Mouse (Mus musculus) right cerebral cortex, postnatal 14 days (tissue): ENCODE results near the gene Ret.

Experiments used
- DNase-seq: peaks from one replicate; pipeline ENCODE4 v3.0.0; 2022

Ret gene

GRCm38 (mm10) chr6:118197440-118197975 is at the start of gene Ret:
TSS of gene Ret (minus strand) at chr6:118197718.
- DNase-seq = no peak

GRCm38 (mm10) chr6:118247161-118247560 is 49.6 kb upstream of the Ret start:
- no peak for DNase-seq

DNA sequence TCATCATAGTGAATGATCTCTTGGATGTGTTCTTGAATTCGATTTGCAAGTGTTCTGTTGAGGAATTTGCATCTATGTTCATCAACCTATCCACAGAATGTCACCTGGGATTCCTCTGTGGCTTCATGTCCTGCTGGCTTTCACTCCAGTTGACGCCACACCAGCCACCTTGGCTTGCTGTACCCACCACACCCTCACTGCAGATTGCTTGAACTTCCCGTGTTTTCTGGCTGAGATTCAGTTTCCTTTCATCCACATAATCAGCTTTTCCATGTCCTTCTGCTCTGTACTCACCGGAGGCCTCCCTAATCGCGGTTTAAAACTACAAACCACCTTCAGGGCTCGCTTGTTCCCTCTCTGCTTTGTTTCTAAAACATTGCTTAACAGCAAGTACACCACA is 46.6 kb upstream of the Ret start:
- no peak for DNase-seq

DNA sequence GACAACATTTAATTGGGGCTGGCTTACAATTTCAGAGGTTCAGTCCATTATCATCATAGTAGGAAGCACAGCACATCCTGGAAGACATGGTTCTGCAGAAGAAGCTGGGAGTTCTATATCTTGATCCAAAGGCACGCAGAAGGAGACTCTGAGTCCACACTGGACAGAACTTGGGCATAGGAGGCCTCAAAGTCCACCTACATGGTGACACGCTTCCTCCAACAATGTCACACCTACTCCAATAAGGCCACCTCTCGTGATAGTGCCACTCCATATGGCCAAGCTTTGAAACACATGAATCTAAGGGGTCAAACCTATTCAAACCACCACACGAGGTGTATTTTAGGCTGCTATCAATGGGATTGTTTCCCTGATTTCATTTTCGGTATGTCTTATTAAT is 45.4 kb upstream of the Ret start:
- no peak for DNase-seq

- no peak for DNase-seq
Observed at GRCm38 (mm10) chr6:118226072-118226471, 28.6 kb upstream of the Ret start.

- DNase-seq = no peak
Observed at GRCm38 (mm10) chr6:118222471-118222870, 25.0 kb upstream of the Ret start.

DNA sequence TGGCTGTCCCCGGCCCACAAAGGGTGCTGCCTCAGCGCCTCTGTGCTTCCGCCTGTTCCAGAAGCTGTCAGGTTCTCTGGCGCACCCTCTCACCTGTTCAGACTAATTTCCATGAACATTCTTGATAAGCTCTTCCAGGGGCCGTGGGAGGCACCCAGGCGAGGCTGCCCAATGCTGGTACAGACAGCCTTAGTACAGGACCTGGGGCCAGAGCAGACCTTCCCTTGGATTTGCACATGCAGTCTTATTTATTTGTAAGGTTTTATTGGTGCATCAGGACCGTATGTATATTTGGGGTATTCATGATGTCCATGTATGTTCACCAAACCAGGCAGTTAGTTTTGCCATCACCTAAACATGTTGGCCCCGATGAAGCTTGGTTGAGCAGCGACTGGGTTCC is 18.2 kb upstream of the Ret start:
- DNase-seq = no peak

DNA sequence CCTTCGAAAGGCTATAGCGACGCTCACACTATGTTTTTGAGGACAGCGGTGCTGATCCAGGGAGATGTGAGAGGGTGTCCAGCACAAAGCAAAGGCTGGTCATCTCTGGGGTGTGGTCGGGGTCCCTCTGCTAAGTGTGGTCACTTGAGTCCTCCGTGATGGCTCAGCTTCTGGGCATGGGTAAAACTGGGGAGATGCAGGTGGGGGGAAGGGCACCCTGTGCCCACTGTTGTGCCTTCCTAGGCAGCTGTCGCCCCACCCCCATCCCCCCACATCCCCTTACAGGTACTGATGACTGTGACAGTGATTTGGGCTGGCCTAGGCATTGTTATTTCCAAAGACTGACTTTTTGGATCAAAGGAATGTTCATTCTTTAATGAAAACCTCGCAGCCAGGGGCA is 10.8 kb upstream of the Ret start:
- DNase-seq = no peak

DNA sequence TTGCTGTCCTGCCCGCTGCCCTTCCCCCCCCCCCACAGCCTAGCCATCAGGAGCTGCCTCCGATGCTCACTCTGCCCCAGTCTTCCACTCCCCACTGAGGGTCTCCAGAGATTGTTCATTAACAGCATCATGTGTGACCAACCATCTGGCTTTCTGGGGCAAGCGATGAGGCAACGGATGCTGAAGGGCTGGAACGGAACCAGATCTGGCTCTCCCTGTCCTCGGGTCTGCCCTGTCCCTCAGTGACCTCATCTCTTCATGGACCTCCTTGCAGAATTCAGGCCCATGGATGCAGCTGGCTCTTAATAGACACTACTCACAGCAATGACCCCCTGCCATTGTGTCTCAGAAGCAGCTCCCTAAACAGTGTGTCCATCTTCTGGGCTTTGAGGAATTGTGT is 8.9 kb upstream of the Ret start:
- no peak for DNase-seq

GRCm38 (mm10) chr6:118205176-118205890 is 7.8 kb upstream of the Ret start:
- no peak for DNase-seq

DNA sequence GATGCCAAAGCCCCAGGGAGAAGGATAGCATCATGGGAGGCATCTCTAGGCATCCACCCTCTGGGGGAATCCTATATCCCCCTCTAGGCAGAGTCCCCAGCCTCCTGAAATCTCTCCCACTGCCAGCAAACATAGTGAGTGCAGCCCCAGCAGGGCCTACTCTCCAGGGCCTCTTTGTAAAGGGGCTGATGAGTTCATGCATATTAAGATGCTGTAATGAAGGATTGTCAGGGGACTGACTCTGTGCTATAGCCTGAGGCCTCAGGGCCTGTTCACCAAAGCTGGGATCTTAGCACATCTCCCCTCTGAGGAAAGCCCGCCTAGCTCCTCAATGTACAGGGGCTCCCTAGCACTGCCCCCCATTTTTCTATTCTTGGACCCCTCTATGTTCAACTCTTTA is 6.6 kb upstream of the Ret start:
- no peak for DNase-seq

- peak; percentile 22 for DNase-seq
Observed at GRCm38 (mm10) chr6:118196751-118197439, 623 bp downstream of the Ret start.

DNA sequence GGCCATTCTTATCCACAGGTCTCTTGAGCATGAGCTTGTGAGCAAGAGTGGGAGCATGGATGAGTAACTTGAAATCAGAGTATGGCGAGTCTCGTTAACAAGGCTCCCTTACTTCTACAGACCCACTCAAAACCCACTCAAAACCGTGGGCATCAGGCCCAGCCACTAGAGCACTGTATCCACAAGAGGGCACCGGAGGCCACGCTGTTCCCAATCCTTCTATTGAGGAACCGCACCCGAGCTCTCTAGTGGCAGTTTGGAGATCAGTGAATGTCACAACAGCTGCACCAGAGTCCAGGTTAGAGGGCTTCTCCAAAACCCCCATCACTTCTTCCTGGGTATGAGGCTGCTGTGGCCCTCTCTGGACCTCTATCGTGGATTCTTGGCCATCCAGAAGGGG is 2.4 kb downstream of the Ret start:
- peak; percentile 64 for DNase-seq

DNA sequence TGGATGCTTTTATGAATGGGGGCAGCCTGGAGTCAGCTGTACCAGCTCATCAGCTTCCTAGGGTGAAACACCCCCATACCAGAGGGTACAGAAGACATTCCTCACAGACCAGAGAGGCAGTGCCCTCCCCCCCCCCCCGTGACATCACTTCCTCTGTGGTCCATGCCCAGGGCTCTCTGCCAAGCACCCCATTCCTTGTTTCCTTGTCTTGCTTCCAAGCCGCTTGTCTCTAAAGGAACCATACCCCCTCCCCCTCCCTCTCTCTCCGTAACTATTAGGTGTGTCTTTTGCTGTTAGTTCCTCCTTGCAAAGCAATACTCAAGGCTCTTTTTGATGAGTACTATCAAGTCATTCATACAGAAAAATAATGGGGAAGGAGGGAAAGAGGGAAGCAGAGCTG is 4.6 kb downstream of the Ret start:
- no peak for DNase-seq

- DNase-seq = no peak
Observed at GRCm38 (mm10) chr6:118192199-118192598, 5.3 kb downstream of the Ret start.

DNA sequence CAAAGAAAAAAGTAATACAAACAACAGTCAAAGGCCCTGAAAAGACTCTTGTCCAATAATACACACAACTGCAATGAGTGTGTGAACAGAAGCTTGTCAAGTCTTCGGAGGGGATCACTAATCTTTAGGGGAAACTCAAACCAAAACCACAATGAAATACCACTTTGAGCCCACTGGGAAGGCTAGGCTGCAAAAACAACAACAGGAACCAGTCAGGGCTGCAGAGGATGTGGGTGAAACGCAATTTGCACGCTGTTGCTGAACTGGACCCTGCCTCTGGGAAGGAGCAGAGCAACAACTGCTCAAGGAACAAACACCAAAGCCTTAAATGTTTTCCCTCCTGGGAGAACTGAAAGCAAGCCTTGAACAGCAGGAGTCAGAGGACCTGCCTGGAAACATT is 7.8 kb downstream of the Ret start:
- no peak for DNase-seq

DNA sequence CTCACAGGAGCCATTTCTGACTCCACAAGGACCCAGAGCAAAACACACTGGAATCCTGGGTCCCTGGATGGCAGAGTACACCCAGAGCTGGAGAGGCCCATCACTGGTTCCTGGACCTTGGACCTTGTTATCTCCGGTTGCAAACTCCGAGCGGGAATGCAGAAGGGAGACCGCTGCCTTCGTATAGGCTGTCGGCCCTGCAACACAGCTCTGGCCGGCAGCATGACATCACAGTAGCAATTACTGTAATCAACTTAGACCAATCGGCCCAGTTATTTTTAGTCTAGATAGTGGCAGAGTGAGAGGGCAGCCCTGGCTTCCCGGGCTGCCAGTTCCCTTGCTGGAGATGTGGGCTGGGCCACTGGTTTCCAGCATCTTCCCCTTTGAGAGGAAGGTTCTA is 8.9 kb downstream of the Ret start:
- DNase-seq = no peak

DNA sequence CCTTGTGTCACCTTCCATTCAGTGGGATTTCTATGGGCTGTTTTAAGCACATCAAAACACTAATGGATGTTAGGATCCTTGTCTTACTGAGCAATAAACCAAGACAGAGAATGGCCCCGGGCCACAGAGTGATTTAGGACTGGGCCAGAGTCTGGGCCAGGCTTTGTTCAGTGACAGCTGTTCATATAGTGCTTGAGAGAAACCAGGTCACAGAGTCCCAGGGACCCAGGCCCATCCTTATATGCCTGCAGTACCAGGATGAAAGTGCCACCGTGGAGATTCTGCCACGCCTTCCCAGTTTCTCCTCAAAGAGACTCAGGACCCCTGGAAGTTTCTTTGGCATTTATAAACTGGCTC is 10.3 kb downstream of the Ret start:
- DNase-seq = no peak

DNA sequence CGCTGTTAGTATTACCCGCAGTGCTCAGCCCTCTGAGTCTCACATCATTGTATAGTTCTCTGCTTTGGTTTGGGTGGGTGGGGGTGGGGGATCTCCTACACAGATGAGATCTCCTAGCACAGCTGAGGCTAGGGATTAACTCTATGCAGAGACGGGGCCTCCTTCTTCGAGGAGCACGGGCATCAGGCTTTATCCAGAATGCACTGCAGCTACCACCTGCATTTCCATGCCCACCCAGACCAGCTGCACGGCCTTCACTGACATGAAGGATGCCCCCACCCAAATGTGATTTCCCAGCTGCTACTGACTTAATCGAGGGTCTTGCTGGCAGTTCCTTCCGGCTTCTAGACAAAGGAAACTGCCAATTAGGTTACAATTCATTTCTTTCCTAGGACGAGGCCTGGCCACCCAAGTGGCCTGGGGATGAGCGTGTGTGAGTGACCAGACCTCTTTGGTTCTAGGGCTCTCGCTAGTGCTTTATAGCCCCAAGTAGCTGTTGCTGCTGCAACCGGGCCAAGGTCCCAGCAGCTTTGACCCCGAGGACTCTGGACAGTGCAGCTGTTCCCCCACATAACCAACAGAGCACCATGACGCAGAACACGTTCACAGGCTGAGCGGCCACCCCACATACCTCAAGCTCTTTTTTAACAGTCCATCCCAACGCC is 10.8 kb downstream of the Ret start:
- DNase-seq = no peak

DNA sequence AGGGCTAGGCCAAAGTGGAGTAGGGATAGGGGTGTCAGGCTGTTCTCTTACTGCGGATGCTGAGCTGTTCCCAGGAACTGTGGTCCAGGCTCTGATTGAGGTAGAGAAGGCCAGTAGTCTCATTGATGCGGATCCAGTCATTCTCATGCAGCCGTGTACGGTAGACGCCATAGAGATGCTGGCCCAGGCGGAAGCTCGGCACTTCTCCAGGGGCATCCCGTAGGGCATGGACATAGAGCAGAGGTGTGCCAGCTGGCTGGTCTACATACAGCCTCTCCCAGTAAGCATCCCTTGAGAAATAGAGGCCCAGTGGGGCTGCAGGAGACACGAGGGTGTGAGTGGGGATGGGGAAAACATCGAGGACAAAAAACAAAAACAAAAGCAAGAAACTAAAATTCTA is 13.4 kb downstream of the Ret start:
- DNase-seq = no peak

DNA sequence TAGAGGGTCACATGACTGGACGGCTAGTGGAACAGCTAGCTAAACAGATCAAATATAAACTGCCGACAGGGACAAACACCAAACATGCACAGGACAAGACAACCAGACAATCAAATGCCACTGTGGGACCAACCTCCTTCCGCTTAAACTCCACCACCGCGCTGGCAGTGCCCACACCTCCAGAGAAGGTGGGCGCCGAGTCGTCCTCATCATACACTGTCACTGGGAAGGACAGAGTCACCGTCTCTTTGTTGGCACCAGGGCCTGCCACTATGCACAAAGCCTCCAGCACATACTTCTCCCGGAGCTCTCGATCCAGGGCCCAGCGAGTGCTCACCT is 17.5 kb downstream of the Ret start:
- no peak for DNase-seq

DNA sequence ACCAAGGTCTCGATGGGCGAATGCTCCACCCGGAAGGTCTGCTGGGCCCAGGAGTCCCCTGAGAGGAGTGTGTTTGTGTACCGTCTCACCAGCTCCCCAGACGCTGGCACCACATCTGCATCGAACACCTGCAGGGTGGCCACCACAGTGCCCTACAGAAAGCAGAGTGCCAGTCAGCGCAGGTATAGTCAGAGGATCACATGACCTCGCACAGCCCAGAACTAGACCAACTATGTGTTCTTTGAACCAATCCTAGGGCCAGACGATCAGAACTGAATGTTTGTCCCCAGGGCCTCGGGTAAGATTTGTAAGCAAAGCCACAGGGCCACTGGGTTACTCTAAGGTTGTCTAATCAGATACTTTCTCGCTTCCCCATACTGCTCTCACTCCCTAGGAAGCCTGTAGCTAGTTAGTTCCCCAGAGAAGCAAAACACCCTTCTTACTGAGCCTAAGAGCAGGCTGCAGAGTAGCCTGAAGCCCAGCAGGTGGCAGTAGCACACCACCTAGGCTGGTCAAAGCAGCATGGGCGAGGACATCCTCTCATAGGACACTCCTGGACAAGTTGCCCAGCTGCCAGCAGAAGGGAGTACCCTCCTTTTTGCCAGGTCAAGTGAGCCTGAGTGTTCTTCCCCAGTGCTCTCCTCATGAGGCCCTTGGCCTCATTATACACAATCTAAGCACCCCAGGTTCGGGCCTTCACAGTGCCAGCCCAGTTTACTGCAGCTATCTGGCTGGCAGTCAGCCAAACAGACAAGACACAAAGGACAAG is 18.0 kb downstream of the Ret start:
- peak; percentile 66 for DNase-seq

DNA sequence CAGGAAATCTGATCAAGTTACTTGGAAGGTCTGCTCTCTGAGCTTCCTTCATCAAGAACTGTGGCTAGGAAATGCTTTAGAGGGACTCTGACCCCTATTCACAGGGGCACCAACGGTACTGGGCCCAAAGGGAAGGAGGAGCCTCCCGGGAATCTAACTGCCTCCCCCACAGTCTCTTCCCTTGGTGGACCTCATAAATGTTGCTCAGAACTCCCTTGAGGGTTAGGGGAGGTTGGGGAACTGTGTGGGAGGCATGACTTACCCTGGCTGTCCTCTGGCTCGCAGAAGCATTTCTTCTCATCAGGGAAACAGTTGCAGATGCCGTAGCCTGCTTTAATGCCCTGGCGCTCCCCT is 23.6 kb downstream of the Ret start:
- DNase-seq = no peak
